Comparison of ENCODE assay signal across 14 mouse cellular contexts in the genomic region with DNA sequence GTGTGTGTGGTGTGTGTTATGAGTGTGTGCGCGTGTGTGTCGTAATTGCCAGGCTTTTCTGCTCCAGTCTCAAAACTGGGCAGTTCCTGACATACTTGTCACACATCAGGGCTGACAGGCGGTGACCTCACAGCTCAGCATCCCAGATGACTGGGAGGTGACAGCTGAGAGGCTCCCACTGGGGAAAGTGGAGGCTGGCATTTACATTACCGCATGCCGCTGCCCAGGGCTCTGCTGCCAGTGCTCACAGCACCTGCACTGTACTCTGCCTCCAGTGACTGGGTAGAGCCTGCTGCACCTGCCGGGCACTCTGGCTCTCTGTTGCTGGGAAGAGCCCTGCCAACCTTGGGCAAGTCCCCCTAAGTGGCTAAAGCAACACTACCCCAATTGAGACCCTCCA. TPM values are rescaled to one million over a fixed set of nuclear protein-coding genes. Genes with fewer than 3 reads are reported as not detected.
"Had no signal": no experiment of that assay in that cellular context is flagged by ENCODE, and none has a peak within 500 bp of the region (broad histone marks: within the 10 kb centered on the region; RNA-seq: fewer than 3 reads in every experiment).

No protein-coding gene starts in this region.

- H3K27me3 ChIP-seq: intestine, embryonic 15.5 days; lung, embryonic 15.5 days had no signal

- DNase-seq: kidney, adult 18-20 months; lung, postnatal 14 days; right cerebral cortex, postnatal 4 days; spleen, adult 18-20 months had no signal

- H3K4me2 ChIP-seq: intestine, embryonic 15.5 days; liver, embryonic 11.5 days; lung, embryonic 15.5 days; midbrain, embryonic 12.5 days; neural tube, embryonic 12.5 days had no signal

- H3K4me3 ChIP-seq: intestine, embryonic 15.5 days; limb, embryonic 10.5 days; lung, embryonic 15.5 days; megakaryocyte, embryonic 14.5 days; midbrain, embryonic 12.5 days; neural tube, embryonic 12.5 days had no signal

- H3K36me3 ChIP-seq: limb, embryonic 10.5 days; midbrain, embryonic 12.5 days; neural tube, embryonic 12.5 days had no signal

- H3K9ac ChIP-seq: intestine, embryonic 15.5 days; lung, embryonic 15.5 days; midbrain, embryonic 12.5 days; neural tube, embryonic 12.5 days had no signal

- ATAC-seq: intestine, embryonic 15.5 days had no signal

- H3K9me3 ChIP-seq: intestine, embryonic 15.5 days; limb, embryonic 10.5 days; lung, embryonic 15.5 days; megakaryocyte, embryonic 14.5 days; midbrain, embryonic 12.5 days; neural tube, embryonic 12.5 days had no signal

- H3K4me1 ChIP-seq: intestine, embryonic 15.5 days; megakaryocyte, embryonic 14.5 days had no signal

- H3K27ac ChIP-seq: intestine, embryonic 15.5 days; lung, embryonic 15.5 days; macrophage; midbrain, embryonic 12.5 days; neural tube, embryonic 12.5 days had no signal

RNA-seq across cellular contexts. Expression of a gene that starts 40.2 kb away (rescaled TPM):
- polyA plus RNA-seq: macrophage had no signal

RNA-seq across cellular contexts. Expression of a gene that starts 47.1 kb away (rescaled TPM):
- polyA plus RNA-seq: macrophage had no signal

RNA-seq across cellular contexts. Expression of a gene that starts 57.9 kb away (rescaled TPM):
- polyA plus RNA-seq: kidney, embryonic 14.5 days; limb, embryonic 10.5 days; limb, embryonic 14.5 days; liver, embryonic 11.5 days; lung, embryonic 15.5 days; macrophage; midbrain, embryonic 12.5 days had no signal
